Mouse (Mus musculus): Measurements from ENCODE around the gene Kbtbd12. TPM values are rescaled to one million over a fixed set of nuclear protein-coding genes. Genes with fewer than 3 reads are reported as not detected.

Kbtbd12 gene
- polyA plus RNA-seq, 1 experiment from 2014 or later, result 1.4 TPM

DNA sequence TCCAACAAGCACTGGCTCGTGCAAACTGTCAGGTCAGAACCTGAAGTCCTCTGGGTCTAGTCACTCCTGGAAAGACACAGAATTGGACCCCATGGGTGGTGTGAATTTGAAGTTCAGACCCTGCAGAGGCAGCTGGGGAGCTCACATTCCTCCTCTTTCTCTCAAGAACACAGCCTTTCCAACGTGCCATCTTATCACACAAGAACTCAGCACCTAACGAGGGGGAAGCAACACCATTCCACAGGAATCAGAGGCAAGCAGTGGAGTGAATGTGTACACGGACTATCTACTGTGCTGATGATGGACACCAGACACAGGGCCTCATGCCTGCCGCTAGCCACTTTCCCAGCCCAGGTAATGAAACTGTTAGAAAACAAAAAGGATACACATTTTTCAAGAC is 121.1 kb downstream of the Kbtbd12 start:
- H3K27ac ChIP-seq, result no peak overlapping the region
- H3K9ac ChIP-seq, result 0 out of 2 replicates have a peak overlapping the region, but pooled peaks have one; percentile 21
- 71% methylated on average over 5 of the region's 5 CpGs for WGBS
- H3K9me3 ChIP-seq, result no peaks in the 10 kb centered on the region
- H3K4me3 ChIP-seq, result peak overlapping the region; percentile 99
- H3K4me2 ChIP-seq, result peak overlapping the region; percentile 49
- peaks cover 22% of the 10 kb centered on the region for H3K4me1 ChIP-seq
- peaks cover 48% of the 10 kb centered on the region for H3K36me3 ChIP-seq
- no peaks in the 10 kb centered on the region for H3K27me3 ChIP-seq
- no peak for ATAC-seq (ENCODE audit: insufficient number of reproducible peaks, low FRiP score, low TSS enrichment, low read depth)

- Histone ChIP-seq H3K9ac (no peak overlapping the region), H3K4me3 (no peak overlapping the region), H3K36me3 (peaks cover 54% of the 10 kb centered on the region), H3K27ac (no peak overlapping the region), H3K4me2 (no peak overlapping the region), H3K4me1 (peaks cover 22% of the 10 kb centered on the region), H3K27me3 (no peaks in the 10 kb centered on the region), H3K9me3 (no peaks in the 10 kb centered on the region)
- 85% methylated on average over 8 of the region's 8 CpGs for WGBS
- ATAC-seq (ENCODE audit: insufficient number of reproducible peaks, low FRiP score, low TSS enrichment, low read depth), result no peak
Measured at GRCm38 (mm10) chr6:88515971-88516370, 121.8 kb downstream of the Kbtbd12 start.

DNA sequence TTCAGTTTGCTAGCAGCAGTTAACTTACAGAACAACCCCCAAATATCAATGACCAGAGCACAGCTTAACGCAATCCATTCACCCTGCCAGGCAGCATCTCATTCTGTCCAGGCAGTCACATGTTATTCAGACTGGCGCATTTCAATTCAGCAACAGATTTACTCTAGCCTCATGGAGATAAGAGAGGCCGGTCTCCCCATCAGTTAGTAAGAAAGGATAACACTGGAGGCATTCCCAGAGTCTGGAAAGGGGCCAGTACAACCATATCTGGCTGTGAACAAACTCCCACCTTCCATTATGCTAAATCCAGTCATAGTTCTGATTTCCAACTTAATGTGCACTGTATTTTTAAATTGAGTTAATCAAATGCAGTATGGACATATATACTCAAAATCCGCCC is 123.2 kb downstream of the Kbtbd12 start:
- Histone ChIP-seq H3K9ac (no peak overlapping the region), H3K27me3 (no peaks in the 10 kb centered on the region), H3K36me3 (peaks cover 69% of the 10 kb centered on the region), H3K27ac (no peak overlapping the region), H3K9me3 (no peaks in the 10 kb centered on the region), H3K4me1 (peaks cover 20% of the 10 kb centered on the region), H3K4me2 (no peak overlapping the region), H3K4me3 (no peak overlapping the region)
- 90% methylated on average over 4 of the region's 4 CpGs for WGBS
- no peak for ATAC-seq (ENCODE audit: insufficient number of reproducible peaks, low FRiP score, low TSS enrichment, low read depth)

- no peaks in the 10 kb centered on the region for H3K9me3 ChIP-seq
- 91% methylated on average over 8 of the region's 8 CpGs for WGBS
Measured at GRCm38 (mm10) chr6:88513984-88514383, 123.8 kb downstream of the Kbtbd12 start.

DNA sequence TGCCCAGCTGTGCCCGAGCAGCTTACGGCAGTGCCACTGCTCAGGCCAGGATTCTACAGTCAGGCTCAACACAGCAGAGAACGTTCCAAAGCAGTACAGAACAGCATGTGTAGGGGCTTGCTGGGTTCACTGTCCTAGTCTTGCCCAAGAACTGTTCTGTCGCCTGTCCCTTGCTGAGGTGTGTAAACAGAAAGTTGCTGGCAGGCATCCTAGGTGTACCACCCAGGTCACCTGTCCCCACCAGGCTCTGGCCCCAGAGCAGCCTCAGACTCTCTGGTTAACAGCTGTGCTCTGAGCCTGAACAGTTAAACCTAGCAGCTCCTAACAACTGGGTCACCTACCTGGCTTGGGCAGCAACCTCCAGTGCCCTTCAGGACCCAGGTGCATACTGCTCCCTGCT is 134.7 kb downstream of the Kbtbd12 start:
- H3K4me3 ChIP-seq, result no peak overlapping the region
- H3K9ac ChIP-seq, result no peak overlapping the region
- H3K4me1 ChIP-seq, result peaks cover 9% of the 10 kb centered on the region
- ATAC-seq (ENCODE audit: insufficient number of reproducible peaks, low FRiP score, low TSS enrichment, low read depth), result no peak
- no peaks in the 10 kb centered on the region for H3K27me3 ChIP-seq
- WGBS, result 89% methylated on average over 4 of the region's 4 CpGs
- H3K36me3 ChIP-seq, result peaks cover 69% of the 10 kb centered on the region
- H3K27ac ChIP-seq, result no peak overlapping the region
- no peak overlapping the region for H3K4me2 ChIP-seq
- no peaks in the 10 kb centered on the region for H3K9me3 ChIP-seq

More at GRCm38 (mm10) chr6:88513984-88514383, 123.8 kb downstream of the Kbtbd12 start:
- Histone ChIP-seq H3K27me3 (no peaks in the 10 kb centered on the region), H3K4me3 (no peak overlapping the region), H3K36me3 (peaks cover 73% of the 10 kb centered on the region), H3K9ac (no peak overlapping the region), H3K4me2 (no peak overlapping the region), H3K4me1 (peaks cover 15% of the 10 kb centered on the region), H3K27ac (no peak overlapping the region)
- no peak for ATAC-seq (ENCODE audit: insufficient number of reproducible peaks, low FRiP score, low TSS enrichment, low read depth)

DNA sequence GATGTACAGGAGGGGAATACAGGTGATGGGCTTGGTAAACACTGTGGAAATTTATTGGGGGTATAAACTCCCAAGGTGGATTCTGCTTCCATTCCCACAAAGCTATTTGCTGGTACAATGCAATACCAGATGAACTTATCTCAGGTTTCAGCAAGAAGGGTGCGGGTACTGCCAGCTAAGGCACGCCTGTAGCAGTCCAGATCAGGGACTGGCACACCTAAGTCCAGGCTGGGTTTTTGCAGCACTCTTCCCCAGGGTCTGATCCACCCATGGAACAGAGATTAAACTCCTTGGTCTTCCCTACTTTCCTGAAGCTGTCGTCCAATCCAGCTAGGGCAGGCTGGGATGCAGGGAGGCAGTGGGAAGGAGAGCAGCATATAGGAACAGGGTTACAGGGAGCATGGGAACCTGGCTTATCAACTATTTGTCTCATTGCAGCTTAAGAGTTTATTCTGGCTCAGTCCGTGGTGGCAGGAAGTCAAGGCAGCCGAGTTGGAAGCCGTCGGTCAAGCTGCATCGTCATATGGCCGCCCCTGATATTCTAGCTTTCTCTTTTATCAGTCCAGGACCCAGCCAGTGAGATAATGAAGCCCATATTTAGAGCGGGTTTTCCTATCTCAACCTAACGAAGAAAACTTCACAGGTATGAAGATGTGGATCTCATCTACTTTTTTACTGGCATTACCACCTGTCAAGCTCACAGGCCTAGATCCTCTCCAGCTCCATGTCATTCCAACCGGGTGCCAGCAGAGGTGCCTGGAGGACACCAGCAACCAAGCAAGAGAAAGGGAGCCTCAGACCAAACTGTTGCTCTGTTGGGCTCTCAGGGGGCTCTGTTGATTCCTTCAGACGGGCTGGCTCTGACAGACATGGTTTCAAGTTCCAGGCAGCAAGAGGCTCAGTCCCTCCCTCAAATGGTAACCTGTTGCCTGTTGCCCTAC is 135.4 kb downstream of the Kbtbd12 start:
- Histone ChIP-seq H3K4me3 (no peak overlapping the region), H3K4me1 (peaks cover 9% of the 10 kb centered on the region), H3K27ac (no peak overlapping the region)

GRCm38 (mm10) chr6:88500405-88500767 is 137.4 kb downstream of the Kbtbd12 start:
- no peak for ATAC-seq (ENCODE audit: insufficient number of reproducible peaks, low FRiP score, low TSS enrichment, low read depth)
- H3K27ac ChIP-seq, result no peak overlapping the region

More for the DNA sequence above, 135.4 kb downstream of the Kbtbd12 start:
- H3K27me3 ChIP-seq, result no peaks in the 10 kb centered on the region
- ATAC-seq (ENCODE audit: insufficient number of reproducible peaks, low FRiP score, low TSS enrichment, low read depth), result no peak
- no peaks in the 10 kb centered on the region for H3K9me3 ChIP-seq
- H3K36me3 ChIP-seq, result peaks cover 68% of the 10 kb centered on the region
- no peak overlapping the region for H3K9ac ChIP-seq
- 71% methylated on average over 13 of the region's 13 CpGs for WGBS
- H3K4me2 ChIP-seq, result no peak overlapping the region

GRCm38 (mm10) chr6:88499481-88500404 is 138.0 kb downstream of the Kbtbd12 start:
- Histone ChIP-seq H3K4me3 (peak overlapping the region; percentile 57), H3K9me3 (no peaks in the 10 kb centered on the region), H3K9ac (peak overlapping the region; percentile 52), H3K4me2 (peak overlapping the region; percentile 95), H3K36me3 (peaks cover 55% of the 10 kb centered on the region), H3K27me3 (no peaks in the 10 kb centered on the region), H3K27ac (no peak overlapping the region), H3K4me1 (peaks cover 9% of the 10 kb centered on the region)
- WGBS, result 3% methylated on average over 76 of the region's 76 CpGs
- no peak for ATAC-seq (ENCODE audit: insufficient number of reproducible peaks, low FRiP score, low TSS enrichment, low read depth)

More at GRCm38 (mm10) chr6:88500405-88500767, 137.4 kb downstream of the Kbtbd12 start:
- H3K4me3 ChIP-seq, result peak overlapping the region; percentile 57
- no peaks in the 10 kb centered on the region for H3K9me3 ChIP-seq
- WGBS, result 9% methylated on average over 3 of the region's 3 CpGs
- H3K4me1 ChIP-seq, result peaks cover 9% of the 10 kb centered on the region
- H3K27me3 ChIP-seq, result no peaks in the 10 kb centered on the region
- H3K9ac ChIP-seq, result no peak overlapping the region
- peaks cover 61% of the 10 kb centered on the region for H3K36me3 ChIP-seq
- peak overlapping the region; percentile 95 for H3K4me2 ChIP-seq

Other genes starting within 250 kb of the Kbtbd12 start
- gene Eefsec, start 191.4 kb downstream of the Kbtbd12 start, polyA plus RNA-seq (2015; fragmentation: Nextera tagmentation; extraction: Ambion mirVana), result 35.1 TPM in 2 replicates
- 118 and 122 TPM in 2 replicates for gene Ruvbl1, start 172.5 kb downstream of the Kbtbd12 start, polyA plus RNA-seq (2015; fragmentation: Nextera tagmentation; extraction: Ambion mirVana)
- 299 and 301 TPM in 2 replicates for gene Sec61a1, start 119.0 kb downstream of the Kbtbd12 start, polyA plus RNA-seq (2015; fragmentation: Nextera tagmentation; extraction: Ambion mirVana)
- gene Mgll, start 86.5 kb upstream of the Kbtbd12 start, polyA plus RNA-seq (2015; fragmentation: Nextera tagmentation; extraction: Ambion mirVana), result 21.1 and 21.9 TPM in 2 replicates
- gene Abtb1, start 204.0 kb upstream of the Kbtbd12 start, polyA plus RNA-seq (2015; fragmentation: Nextera tagmentation; extraction: Ambion mirVana), result 29.9 and 33.3 TPM in 2 replicates
- 85.6 and 88.3 TPM in 2 replicates for gene Podxl2, start 237.1 kb upstream of the Kbtbd12 start, polyA plus RNA-seq (2015; fragmentation: Nextera tagmentation; extraction: Ambion mirVana)

All from limb, embryonic 15.5 days (tissue).